Mouse (Mus musculus): ENCODE measurements around the gene Fgf8.

Fgf8 gene

DNA sequence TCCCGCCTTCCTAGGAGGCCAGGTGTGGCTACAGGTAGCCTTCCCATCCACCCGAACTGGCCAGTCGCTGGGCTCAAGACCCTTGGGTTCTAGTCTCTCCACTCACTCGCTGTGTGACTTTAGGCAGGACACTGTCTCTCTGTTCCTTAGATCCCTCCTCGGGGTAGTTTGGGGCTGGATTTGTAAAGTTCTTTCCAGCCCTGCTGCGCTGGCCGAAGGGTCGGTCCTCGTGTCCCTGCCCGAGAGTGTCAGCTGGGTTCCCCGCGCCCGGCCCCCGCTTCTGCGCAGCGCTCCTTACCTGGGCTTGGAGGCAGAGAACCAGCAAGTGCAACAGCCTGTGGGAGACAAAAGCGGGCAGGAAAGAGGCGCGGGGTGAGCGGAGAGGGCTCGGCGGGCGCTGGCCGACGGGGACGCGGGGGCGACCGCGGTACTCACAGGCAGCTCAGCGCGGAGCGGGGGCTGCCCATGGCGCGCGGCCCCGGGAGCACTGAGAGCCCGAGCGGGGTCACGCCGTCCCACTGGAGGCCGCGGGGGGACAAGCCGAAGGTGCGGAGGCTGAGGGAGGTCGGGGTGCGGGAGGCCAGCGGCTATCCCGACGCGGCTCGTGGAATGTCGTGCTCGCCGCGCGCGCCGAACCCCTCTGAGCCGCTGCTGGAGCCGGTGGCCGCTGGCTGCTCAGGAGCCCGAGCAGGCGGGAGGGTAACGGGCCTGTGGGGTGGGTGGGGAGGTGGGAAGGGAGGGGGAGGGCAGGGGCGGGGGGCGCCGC lies at the start of gene Fgf8:
Gene Fgf8, minus strand, starts transcription at position 698 of the 766 bp plus-strand sequence.
- DNase-seq, result no peak

- no peak for DNase-seq
Measured at GRCm38 (mm10) chr19:45792404-45792803, 49.7 kb upstream of the Fgf8 start.

DNA sequence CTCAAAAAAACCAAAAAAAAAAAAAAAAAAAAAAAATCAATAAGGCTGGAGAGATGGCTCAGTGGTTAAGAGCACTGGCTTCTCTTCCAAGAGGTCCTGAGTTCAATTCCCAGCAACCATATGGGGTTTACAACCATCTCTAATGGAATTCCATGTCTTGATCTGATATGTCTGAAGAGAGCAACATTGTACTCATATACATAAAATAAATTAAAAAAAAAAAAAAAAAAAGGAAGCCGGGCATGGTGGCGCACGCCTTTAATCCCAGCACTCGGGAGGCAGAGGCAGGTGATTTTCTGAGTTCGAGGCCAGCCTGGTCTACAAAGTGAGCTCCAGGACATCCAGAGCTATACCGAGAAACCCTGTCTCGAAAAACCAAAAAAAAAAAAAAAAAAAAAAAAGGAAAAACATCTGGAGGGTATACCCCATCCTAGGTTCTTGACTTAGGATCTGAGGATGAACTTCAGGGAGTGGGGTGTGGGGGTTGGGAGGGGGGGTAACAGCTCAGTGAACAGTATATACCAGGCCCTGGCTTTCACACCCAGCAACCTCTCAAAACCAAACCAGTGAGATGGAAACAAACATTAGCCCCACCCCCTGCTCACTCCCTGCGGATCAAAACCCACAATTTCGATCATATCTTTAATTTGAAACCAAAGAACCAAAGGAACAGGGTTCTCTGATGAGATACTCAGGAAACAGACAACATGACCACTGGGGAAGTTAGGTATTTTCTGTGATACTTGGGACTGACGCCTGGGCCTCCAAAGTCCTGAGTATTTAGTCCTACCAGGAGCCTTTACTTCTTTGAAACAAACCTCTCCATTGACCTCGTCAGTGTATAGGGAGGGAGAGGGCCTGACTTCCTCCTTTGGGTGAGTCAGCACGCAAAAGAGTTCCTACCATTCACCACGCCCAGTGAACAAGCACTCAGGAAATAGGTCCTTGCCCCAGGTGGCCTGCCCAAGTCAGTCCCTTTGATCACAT lies 47.5 kb upstream of the Fgf8 start:
- DNase-seq, result no peak

DNA sequence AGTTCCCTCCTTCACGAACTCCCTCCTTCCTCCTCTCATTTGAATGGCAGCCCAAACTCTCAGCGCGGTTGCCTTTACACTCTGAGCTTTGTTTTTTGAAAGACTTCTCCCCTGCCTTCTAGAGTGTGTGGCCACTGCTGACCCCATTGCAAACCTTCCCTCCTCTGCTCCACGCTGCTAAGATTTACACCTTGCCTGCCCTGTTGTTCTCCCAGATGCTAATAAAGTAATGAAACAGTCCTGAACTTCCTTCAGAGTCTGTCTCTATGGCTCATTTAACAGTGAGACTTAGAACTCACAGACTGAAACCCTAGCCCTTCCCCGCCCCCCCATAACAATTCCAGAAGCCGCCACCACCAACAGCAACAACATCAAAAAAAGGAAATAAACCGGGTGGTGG lies 46.6 kb upstream of the Fgf8 start:
- DNase-seq, result no peak

GRCm38 (mm10) chr19:45788337-45788736 lies 45.6 kb upstream of the Fgf8 start:
- DNase-seq, result no peak

DNA sequence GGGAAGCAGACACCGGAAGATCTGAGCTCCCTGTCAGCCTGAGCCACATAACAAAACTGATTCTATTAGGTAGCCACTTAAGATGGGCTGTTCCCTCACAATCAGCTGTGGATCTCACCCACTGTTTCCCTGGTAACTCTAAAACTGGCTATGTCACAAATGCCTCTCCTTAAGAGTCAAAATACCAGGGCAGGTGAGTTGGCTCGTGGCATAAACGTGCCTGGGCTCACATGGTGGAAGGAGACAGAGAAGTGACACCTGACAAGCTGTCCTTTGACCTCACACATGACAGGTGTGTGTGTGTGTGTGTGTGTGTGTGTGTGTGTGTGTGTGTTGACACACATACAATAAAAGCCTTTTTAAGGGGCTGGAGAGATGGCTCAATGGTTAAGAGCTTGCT lies 44.7 kb upstream of the Fgf8 start:
- DNase-seq, result no peak

GRCm38 (mm10) chr19:45785470-45785869 lies 42.8 kb upstream of the Fgf8 start:
- peak; percentile 30 for DNase-seq

- DNase-seq, result no peak
Measured at GRCm38 (mm10) chr19:45783933-45784576, 41.3 kb upstream of the Fgf8 start.

DNA sequence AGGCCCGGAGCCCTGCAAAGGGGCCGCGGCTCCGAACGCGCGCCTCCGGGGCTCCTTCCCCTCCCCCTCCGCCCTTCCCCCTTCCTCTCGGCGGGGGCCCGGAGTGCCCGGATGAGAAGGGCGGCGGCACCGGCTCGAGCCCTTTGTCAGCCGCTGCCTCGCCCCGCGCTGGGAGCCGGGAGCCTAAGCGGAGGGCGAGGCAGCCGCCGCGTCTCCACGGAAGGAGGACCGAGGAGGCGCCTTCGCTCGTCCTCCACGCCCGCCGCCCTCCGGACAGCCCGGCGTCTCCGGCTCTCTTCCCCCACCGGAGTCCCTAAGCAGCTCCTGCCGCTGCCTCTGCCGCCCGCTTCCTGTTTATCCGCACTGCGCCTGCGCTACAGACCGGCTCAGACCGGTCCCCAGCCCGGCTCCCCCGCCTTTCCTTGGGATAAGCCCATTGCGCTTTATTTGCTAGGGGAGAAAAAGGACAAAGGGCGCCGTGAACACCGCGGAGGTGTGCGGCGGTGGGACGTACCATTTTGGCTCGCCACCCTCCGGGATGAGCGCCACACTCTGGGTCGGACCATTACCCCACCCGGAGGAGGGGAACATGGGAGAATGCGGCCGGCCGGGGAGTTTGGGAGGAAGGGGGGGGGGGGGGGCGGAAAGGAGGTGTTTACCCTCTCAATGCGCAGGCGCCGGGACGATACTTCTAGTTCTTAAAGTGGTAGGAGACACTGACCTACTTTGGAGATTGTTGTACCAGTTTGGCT lies 40.6 kb upstream of the Fgf8 start, which contains the start of gene Mgea5:
Gene Mgea5, minus strand, starts transcription at position 657 of the 752 bp plus-strand sequence.
- DNase-seq, result peak; percentile 99

GRCm38 (mm10) chr19:45782315-45783001 lies 39.7 kb upstream of the Fgf8 start:
- DNase-seq, result peak; percentile 79

GRCm38 (mm10) chr19:45781676-45782075 lies 39.0 kb upstream of the Fgf8 start:
- no peak for DNase-seq

DNA sequence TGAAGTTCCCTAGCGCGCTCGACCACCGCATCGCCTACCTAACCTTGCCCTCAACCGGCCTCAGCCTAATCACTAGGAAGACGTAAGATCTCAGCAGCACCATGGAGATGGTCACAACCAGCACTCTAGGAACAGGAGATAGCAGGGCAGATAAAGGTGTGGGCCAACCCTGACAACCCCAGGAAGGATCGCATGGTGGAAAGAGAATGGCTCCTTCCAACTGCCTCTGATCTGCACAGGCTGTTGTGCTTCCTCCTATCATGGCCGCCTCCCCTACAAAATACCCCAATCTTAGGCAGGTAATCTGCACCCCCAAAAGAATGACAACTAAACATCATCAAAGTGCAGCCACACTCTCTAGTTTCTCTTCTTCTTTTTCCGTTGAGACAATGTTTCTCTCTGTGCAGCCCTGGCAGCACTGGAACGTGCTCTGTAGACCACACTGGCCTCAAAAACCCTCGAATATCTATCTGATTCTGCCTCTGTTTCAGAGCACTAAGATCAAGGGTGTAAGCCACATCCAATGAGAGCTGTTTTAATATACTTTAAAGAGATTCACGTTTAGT lies 37.7 kb upstream of the Fgf8 start:
- DNase-seq, result no peak

- DNase-seq, result no peak
Measured at GRCm38 (mm10) chr19:45775486-45775885, 32.8 kb upstream of the Fgf8 start.

- DNase-seq, result no peak
Measured at GRCm38 (mm10) chr19:45771501-45771900, 28.8 kb upstream of the Fgf8 start.

GRCm38 (mm10) chr19:45760810-45761209 lies 18.1 kb upstream of the Fgf8 start:
- no peak for DNase-seq

DNA sequence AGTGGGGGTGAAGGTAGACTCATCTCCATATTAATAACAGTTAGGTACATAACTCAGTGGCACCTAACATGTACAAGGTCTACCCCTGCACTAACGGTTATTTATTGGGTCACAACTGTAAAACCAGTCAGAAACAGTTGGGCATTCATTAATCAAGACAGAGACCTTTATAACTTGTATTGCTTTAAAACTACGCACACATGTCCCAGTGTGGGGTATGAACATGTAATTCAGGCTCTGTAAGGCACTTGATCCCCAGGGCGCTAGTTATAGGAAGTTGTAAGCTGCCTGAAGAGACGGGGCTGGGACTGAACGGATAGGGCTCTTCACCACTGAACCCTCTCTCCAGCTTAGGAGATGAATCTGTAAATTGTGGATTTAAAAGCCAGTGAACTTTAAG lies 16.0 kb upstream of the Fgf8 start:
- no peak for DNase-seq

DNA sequence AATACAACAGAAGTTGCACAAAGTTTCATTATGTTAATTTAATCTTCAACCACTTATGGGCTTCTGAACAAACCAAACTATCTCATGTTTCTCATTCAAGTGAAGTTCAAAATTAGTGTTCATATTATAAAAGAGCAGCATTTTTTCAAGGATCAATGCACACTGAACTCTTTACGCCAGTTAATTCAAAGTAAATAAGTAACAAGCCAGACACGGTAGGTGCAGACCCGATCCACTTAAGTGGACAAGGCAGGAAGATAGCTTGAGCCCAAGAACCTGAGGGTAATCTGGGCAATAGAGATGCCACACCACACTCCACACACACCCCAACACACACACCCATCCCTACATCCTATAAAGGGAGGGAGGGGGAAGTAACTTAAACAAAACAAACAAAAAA lies 10.8 kb upstream of the Fgf8 start:
- no peak for DNase-seq

DNA sequence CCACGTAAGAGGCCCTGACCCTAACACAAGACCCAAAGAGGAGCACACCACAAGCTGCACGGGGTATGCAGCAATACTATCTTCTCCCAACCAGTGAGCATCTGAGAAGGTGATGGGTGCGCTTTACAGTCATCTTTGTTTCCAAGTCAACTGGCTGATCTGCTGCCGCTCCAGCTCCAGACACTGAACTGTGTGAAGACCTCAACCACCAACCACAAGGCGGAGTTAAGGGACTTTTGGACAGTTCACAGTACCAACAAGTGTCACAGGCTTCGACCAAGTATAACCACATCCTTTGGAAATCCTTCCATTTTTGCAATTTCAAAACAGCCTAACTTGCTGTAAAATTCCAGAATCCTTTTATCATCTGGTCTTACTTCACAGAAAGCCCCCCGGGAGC lies 9.2 kb upstream of the Fgf8 start:
- DNase-seq, result no peak

DNA sequence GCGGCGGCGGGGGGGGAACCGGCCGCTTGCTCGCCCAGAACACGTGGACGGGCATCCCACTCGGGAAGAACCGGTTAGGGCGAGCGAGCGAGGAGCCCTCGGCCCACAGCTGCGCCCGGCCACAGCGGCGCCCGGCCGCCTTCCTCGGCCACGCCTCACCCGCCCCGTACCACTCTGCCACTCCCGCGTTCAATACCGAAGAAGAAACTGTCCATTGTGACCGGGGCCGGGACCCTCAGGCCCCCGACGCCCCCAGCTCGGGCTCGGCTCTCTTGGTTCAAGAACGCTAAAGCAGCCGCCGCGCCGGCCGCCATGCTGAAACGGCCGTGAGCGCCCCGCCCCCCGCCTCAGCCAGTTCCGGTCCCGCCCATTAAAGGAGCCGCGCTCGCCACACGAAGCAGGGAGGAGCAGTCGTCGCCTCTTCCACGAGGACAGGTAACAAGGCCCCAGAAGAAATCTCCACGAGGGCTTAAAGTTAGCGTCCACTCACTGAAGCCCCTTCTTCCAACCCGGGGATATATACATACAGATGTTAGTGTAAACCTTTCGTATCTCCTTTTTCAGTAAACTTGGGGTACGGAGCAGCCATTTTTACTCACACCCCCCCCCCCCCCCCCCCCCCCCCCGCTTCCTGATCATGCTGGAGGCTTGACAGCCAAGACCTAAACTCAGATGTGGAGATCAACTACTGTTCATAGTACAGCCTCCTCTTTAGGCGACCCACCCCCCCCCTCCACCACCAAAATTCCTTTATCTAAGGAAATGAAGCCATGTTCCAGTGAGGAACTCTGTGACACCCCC lies 6.7 kb upstream of the Fgf8 start, which contains the start of gene Npm3:
Gene Npm3, minus strand, starts transcription at position 349 of the 801 bp plus-strand sequence.
- DNase-seq, result peak; percentile 57

- DNase-seq, result no peak
Measured at GRCm38 (mm10) chr19:45748691-45749242, 6.1 kb upstream of the Fgf8 start.
